Mouse (Mus musculus) cerebellum, adult 9-11 months (tissue): Measurements from ENCODE around the gene Abhd10.

Source experiments
- DNase-seq: peaks from one replicate; pipeline ENCODE4 v3.0.0; 2022

Abhd10 gene

DNA sequence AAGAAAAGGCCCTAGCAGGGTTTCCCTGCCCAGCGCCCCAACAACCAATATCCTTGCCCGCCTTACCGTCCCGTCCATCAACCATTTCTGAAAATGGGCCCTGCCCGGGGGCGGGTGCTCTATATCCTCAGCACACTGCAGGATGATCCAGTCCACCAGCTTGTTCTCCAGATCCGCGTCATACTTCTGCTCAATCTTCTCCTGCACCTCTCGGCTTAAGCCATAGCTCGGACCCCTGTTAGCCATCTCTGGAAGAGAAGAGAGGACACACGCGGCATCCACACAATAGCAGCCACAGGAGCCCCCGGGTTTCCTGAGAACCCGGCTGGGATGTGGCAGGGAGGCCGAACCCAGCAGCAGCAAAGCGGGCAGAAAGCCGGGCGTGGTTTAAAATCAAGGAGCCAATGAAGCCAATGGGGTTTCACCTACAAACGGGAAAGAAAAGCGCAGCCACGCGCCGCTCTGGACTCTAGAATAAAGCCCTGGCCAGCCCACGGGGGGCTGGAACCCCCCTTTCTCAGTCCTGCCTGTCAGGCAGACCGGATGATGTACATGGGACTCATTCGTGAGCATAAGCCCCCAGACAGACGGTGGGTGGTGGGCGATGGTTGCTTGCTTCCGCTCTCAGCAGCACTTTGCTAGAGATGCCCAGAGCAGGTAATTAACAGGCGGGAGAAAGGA is 18.6 kb downstream of the Abhd10 start, which contains the start of gene Tagln3:
TSS of gene Tagln3 (minus strand) at position 548 of the 681 bp plus-strand sequence.
- peak; percentile 86 for DNase-seq

DNA sequence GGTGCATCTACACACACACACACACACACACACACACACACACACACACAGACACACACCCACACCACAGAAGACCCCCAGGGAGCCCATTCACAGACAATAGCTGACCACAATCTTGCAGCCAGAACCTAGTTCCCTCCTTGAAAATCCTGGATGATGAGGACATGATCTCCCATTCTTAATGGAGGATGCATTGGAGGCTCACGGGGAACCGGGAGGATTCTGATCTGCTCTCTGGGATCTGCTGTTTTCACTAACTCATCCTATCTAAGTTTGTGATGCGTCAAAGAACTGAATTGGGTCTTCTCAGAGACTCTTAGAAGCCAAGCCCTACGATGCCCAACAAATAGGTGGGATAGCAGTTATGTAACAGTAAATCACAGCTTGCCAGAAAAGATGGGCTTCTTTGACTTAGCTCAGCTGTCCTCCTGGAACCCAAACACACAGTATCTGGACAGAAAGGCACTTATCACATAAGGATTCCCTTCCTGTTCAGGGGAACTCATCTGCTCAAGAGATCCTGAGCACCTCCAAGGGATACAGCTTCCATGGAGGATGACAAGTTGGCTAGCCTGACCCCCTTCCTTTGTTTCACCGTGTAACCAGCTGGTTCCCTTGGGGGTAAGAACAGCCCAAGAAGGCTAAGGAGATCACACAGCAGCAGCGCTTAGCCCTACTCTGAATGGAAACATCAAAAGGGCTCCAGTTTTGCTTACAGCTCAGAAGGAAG is 19.4 kb downstream of the Abhd10 start:
- peak; percentile 64 for DNase-seq

DNA sequence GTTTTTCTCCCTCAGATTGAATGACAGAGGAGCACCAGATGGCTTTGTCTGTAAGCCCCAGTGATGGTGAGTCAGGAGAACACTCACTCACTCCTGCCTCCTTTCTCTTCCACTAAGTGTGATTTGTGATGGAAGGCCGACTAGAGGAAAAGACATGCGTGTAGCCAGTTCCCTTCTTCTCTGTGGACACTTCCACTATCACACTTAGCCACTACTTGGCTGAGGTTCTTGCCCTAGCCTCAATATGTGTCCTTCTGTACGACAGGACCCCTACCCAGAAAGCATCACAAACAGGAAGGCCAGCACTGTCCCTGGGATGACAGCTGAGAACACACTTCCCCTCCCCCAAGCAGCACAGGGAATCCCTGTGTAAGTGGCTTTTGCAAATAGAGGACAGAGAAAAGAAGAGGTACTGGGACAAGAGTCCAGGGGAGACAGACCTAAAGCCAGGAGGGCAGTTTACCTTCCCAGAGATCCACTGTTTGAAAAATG is 20.2 kb downstream of the Abhd10 start:
- DNase-seq = peak; percentile 70

DNA sequence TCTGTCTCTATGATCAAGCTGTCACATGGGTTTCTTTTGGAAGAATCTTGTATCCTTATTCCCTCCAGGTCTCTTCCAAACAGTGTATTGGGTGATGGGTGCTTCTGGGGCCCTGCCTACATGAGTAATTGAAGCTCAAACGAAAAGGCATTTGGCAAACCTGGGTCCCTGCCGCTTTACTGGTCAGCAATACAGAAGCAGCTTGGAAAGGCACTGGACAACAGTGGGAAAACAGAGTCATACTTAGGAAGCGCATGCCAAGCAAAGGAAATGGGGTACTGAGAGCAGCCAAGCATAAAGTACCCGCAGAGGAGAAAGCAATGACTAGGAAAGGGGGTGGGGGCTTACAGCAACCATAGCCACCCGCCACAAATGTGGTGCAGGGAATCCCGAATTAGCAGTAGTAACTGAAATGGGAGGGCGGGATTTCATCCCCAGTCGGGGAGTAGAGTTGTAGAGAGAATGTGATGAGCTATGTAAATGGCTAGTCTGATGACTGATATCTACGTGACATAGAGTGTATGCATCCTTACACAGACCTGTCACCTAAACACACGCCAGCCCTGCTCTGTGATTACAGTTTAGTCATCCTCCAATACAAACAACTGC is 22.6 kb downstream of the Abhd10 start:
- DNase-seq = peak; percentile 77

DNA sequence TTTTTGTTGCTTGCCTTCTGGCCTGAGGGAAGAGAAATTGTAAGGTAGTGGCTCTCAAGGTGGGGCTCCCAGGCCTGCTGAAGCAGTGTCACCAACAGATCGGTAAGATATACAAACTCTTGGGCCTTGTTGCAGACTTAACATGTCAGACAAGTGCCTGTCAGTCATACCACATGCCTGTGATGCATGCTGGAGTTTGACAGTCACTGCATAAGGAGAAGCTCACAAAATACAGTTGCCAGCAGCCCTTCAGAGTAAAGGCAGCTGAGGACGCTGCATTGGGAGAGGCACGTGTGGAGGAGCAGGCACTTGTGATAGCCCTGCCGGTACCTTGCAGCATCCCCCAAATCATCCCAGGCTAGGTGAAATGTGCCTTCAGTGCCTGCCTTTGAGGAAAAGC is 24.5 kb downstream of the Abhd10 start:
- no peak for DNase-seq

DNA sequence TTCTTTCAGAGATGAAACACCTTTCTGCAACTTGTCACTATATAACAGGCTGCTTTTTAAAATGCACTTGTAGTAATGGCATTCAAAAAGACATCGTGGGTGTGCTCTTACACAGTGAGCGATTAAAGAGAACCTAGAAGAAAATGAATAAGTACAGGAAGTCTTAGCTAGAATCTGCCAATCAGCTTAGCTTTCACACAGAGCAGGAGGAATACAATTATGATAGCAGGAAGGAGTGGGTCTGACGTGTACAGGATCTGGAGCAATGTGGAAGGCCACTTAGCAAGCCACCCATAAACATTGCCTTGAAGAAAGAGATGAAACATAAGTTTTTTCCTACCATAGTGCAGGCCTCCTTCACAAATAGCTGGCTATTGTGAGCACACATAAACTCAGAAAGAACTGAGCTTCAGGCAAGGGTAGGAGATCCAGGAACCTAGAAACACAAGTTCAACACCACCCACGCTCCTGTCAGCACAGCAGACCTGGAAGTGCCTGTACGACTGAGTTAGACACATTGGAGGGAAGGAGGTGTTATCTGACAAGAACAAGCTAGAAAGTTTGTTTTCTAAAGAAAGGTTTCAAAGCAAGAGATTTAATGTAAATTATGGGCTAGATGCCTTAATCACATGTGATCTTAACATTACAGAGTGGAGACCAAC is 28.1 kb downstream of the Abhd10 start:
- no peak for DNase-seq

DNA sequence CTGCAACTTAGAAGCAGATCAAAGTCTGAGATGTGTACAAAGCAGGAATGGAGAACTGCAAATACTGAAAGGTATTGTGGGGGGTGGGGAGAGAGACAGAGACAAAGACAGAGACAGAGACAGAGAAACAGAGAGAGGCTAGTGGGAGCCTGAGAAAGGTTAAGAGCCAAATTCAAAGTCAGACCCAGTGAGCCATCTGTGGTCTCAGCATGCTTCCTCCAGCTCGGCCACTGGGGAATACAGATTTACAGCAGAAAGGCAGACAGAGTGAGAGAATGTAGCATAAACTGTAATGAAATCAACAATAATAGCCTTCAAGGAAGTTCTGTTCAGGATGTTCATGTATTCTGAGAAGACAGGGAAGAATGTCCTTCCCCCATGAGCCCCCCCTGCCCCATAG is 28.9 kb downstream of the Abhd10 start:
- DNase-seq = no peak

DNA sequence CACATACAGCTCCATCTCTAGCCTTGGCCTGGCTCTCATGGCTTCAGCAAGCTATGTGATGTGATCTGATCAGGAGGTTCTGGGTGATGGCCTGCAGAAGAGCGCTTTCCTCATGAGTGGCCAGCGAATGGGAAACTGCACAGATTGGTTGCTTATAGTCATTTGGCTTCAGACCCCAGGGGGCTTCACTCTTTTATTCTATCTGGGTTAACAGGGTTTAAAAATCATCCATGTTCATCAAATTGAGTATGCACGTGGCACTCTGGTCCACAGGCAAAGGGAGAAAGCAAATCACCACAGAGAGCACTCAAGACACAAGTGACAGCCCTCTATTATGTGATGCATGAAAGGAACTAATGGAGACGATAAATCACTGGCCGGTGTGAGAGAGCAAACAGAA is 29.5 kb downstream of the Abhd10 start:
- DNase-seq = no peak

DNA sequence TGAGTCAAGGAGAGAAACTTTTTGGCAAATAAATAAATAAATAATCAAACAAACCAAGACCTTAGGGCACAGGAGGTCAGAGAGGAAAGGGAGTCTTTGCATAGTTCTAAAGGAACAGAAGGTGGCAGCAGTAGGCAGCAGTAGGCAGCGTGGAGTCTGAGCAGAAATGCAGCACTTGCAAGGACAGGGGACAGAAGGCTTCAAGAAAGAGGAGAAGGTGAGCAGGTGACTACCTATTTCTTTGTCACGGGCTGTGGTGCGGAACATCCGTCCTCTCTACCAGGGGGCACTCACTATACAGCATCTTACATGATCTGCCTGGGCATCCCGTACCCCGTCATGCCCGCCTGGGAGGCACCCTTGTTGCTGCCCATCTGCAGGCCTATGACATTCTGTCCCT is 31.5 kb downstream of the Abhd10 start:
- no peak for DNase-seq

DNA sequence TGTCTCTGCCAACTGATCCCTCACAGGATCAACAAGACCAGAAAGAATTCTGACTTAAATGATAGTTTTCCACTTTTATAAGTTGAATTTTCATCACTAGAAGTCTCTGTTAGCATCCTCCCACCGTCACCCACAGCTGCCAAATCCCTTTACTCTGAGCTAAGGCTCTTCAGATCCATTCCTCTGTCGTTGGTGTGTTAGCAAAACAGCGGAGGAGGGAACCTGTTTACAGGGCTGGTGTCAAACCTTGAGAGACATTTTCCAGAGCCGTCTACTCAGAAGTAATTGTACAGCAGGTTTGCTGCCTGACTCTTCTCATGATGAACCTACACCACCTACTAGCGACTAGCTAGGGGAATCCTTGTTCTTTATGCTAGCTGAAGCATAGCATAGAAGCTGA is 43.5 kb downstream of the Abhd10 start:
- DNase-seq = no peak

DNA sequence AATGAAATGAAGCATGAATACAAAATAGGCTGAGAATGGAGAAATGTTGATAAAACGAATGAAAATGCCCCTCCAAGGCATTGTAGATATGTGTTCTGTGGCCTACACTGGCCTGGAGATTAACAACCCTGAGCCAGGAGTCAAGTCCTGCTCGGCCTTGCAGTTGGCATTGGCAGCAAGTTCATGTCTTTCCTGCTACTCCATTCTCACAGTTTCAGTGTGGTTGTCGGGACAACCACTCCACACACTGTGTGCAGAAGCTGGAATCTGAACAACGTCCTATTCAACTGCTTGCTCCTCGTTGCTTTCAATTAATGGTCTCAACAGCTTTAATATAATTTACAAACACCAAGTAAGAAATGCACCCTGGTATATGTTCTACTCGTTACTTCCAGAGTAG is 44.8 kb downstream of the Abhd10 start:
- no peak for DNase-seq

DNA sequence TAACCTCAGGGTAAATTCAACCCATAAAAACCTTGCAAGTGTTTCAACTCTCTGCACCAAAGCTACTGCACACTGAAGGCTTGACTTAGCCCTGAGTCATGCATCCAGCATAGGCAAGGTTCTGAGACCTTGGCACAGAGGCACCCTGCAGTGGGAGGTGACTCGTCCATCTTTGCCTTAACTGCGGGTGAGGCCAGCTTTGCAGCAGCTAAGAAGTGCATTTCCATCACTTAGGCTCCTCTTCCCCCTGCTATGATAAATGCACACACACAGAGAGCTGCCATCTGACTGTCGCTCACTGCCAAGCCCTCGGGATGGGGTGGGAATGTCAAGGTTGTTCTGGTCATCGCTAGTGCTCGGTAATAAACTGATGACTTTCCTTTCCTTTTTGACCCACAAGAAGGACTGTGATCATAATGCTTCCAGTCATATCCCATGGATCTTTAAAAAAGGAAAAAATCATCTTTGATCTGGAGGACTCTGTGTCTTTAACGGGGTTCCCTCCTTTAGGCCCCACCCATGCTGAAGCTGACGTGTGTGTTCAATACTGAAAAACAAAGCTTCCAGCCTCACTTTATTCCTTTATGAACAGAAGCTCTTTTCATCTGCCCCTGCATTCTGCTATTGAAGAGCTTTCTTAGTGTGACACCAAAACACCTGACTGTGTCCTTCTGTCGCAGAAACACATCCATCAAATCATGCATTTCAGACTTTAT is 47.2 kb downstream of the Abhd10 start:
- peak; percentile 62 for DNase-seq

DNA sequence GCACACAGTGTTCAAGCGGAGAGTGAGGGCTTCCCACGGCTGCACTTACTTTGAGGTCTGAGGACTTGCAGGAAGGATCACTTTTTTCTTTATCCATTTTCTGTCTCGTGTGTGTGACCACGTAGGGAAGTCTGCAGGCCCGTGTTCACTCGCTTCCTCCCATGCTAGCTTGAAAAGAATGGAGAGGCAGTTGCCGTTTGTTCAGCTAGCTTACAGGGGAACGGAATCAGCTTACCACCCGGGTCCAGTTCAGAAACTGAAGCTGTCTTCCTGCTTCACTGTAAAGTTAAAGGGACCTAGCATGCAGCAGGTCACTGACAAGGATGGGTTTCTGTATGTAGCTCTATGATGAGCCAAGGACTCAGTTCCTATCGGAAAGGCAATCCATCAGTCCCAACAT is 49.2 kb downstream of the Abhd10 start, which contains the start of gene Tmprss7:
TSS of gene Tmprss7 (minus strand) at position 101 of the 400 bp plus-strand sequence.
- no peak for DNase-seq

DNA sequence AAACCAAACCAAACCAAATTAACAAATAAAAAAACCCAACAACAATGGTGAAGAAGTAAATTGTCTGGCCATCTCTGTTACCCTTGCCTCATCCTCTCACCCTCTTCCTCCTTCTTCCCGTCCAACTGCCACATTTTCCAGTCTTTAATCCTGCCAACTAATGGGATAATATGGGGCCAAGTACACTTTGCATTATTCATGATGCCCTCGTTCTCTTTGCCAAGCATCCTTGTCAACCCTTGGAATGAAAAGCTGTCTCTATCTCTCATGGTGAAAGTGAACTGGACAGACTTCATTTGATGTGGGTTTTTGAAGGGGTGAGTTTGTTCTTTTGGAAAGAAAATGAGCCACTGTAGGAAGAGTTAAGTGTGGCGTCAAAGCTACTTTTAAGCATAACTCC is 49.9 kb downstream of the Abhd10 start:
- DNase-seq = no peak

DNA sequence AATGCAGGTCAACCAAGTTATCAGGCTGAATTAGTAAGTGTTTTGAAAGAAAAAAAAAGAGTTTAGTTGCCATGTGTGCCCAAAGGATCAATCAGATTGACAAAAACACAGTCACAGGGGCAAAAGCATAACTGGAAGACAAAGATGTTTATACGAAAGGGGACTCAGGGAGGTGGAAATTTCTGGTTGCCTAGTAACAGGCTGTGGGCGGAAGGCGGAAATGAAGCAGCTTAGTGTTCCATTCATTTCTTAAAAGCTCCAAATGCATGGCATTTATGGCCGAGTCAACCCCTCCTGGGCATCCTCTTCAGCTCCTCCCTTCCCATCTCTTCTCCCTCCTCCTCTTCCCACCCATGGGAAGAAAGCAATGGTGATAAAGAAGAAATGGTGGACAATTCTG is 52.6 kb downstream of the Abhd10 start:
- no peak for DNase-seq

DNA sequence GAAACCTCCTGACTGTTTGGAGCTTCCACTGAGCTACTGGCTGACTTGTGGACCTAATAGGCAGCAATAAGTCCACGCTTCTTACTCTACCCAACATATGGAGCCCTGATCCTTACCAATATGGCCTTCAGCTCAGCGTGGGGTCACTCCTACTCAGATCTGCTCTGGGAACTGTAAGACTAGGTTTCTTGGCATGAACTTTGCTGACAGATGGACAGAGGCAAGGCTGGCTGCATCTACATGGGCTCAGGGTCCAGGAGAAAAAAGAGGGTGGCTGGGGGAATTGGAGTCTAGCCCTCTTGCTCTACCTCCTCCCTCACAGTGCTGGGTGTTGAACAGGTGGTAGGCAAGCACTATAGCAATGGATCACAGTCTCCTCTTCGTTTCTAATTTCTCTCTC is 55.9 kb downstream of the Abhd10 start:
- DNase-seq = peak; percentile 89

DNA sequence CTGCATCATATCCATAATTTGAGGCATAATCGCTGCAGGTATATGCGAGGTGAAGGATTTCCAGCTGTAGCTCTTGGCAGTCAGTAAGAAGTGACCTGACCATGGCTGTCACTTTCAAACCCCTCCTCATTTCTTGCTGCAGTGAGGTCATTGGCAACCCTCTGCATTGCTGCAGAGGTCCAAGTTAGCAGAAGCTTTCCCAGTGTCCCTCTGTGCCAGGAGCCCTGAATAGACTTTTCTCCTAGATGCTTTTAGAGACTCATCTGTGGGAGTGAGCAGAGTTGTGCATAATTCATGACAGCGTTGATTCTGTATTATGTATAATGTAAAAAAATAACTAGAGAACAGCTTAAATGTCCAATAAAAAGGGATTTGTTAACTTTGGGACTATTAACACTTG is 57.5 kb downstream of the Abhd10 start:
- DNase-seq = peak; percentile 26

DNA sequence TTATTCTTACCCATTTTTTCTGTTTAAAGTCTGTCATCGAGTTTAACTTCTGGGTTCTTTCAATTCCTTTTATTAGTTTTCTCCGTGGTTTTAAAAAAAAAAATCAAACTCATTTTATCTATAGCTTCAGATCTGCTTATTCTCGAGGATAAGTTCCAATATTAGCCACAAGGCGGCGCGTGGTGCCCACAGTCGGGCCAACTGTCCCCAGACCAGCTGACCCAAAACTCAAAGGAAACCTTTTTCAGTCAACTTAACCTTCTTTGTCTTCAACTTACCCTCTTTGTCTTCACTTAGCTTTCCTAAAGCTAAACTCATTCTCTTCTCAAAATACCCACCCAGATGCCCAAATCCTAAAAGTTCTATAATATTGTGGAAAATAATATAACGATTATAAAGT is 57.9 kb downstream of the Abhd10 start:
- DNase-seq = peak; percentile 72
